Mouse (Mus musculus): ENCODE data around the gene Ugcg.

DNA sequence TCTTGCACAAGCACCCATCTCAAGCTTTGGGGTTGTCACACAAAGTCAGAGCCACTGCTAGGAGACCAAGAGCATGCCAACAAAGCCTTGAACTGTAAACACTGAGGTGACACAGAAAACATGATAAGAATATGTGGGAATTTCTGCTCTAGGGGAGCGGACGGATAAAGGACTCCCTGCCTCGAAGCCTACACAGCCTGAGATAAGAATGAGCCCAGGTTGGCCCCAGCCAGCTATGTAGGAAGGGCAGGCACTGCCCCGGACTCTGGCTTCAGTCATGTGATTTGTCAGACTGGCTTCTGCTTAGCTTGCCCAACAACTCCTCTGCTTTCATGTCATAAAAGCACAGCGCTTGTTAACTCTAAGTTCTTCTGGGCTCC, 64.0 kb downstream of the Ugcg start:
- TF ChIP-seq CTCF (IDR thresholded peaks at IDR 0.05; ENCODE audit: low read depth) (no peak), EP300 (IDR thresholded peaks at IDR 0.05; ENCODE audit: low read depth) (no peak)
